8 mouse cellular contexts compared by ENCODE assay signal in the genomic region with DNA sequence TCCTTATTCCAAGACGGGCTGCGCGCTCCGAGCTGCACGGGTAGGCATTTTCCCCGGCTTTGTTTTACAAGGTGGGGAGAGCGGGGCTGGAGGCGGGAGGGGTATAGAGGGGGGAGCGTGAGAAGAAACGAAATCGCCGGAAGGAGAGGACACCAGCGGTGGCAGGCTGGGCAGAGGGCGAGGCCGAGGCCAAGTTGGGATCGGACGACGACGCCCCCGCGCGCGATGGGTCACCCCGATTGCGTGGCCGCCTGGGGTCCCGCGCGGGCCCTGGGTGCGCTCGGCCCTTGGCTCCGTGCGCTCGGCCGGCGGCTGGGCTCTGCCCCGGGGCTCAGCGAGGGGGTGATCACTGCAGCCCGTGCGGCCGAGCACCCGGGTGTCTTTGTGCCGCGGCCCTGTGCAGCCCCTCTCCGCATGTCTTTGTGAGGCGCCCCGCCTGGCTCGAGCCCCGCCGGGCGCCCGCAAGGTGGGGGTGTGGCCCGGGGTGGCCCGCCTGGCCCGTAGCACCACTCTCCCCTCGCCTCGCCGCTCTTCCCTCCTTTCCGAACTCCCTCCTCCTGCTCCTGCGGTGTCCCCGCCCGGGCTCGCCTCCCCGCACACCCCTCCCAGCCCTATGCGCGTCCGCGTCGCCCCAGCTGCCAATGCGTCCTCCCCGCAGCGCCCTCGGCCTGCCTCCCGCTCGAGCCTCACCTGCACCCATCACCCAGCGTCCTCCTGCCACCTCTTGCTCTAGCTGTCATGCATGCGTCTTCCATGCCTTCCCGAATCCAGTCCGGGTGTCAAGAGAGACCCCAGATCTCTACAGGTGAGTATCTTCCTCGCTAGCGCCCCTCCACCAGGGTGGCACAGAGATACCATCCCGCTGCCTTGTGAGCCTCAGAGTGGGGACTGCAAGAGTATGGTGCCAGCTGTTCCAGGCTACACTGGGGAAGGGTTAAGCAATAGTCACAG. TPM values are rescaled to one million over a fixed set of nuclear protein-coding genes. Genes with fewer than 3 reads are reported as not detected.
DNase-seq lines count a peak whose midpoint lies in the region; ATAC-seq and TF ChIP-seq lines count a peak whose summit lies in the region.

No protein-coding gene starts in this region.

- WGBS in forebrain, postnatal 0 days, result 2% methylated on average over 61 of the region's 82 CpGs
- WGBS in hindbrain, embryonic 13.5 days, result under 1% methylated on average over 69 of the region's 82 CpGs
- WGBS in midbrain, embryonic 12.5 days, result under 1% methylated on average over 75 of the region's 82 CpGs
- 3% methylated on average over 53 of the region's 82 CpGs for WGBS in stomach, postnatal 0 days

- TF ChIP-seq EP300 in stomach, postnatal 0 days (optimal IDR thresholded peaks at IDR 0.05), result no peak

- H3K9me3 ChIP-seq in erythroblast, embryonic 14.5 days (ENCODE audit: control insufficient read depth, low read length), result peaks cover 7% of the 10 kb centered on the region; the same call in 1 of the 2 replicates
- H3K9me3 ChIP-seq in forebrain, postnatal 0 days (ENCODE audit: low read length), result no peaks in the 10 kb centered on the region
- no peaks in the 10 kb centered on the region for H3K9me3 ChIP-seq in hindbrain, embryonic 13.5 days
- 0 out of 2 replicates have a peak, but pooled peaks cover under 1% of the 10 kb centered on the region for H3K9me3 ChIP-seq in midbrain, embryonic 12.5 days
- H3K9me3 ChIP-seq in stomach, postnatal 0 days (ENCODE audit: control insufficient read depth, low read length), result no peaks in the 10 kb centered on the region

- TF ChIP-seq CTCF in forebrain, postnatal 0 days (IDR thresholded peaks at IDR 0.05; ENCODE audit: low read depth), result peak; percentile 57
- TF ChIP-seq CTCF in stomach, postnatal 0 days (IDR thresholded peaks at IDR 0.05; ENCODE audit: low read depth), result no peak

- peak overlapping the region; percentile 68 for H3K4me2 ChIP-seq in forebrain, postnatal 0 days (ENCODE audit: low read depth)
- peak overlapping the region; percentile 88 for H3K4me2 ChIP-seq in hindbrain, embryonic 13.5 days
- peak overlapping the region; percentile 95 for H3K4me2 ChIP-seq in midbrain, embryonic 12.5 days (replicated peaks)
- peak overlapping the region; percentile 99 for H3K4me2 ChIP-seq in stomach, postnatal 0 days (replicated peaks; ENCODE audit: low read depth)

- DNase-seq in cerebellum, adult 11 months, result peak; percentile 8
- peak; percentile 72 for DNase-seq in forebrain, postnatal 0 days
- peak; percentile 51 for DNase-seq in left cerebral cortex, postnatal 4 days
- peak; percentile 47 for DNase-seq in stomach, postnatal 0 days (ENCODE audit: low spot score)

- H3K27me3 ChIP-seq in erythroblast, embryonic 14.5 days (ENCODE audit: control insufficient read depth), result peaks cover 25% of the 10 kb centered on the region
- H3K27me3 ChIP-seq in forebrain, postnatal 0 days (ENCODE audit: insufficient read depth, low read length), result no peaks in the 10 kb centered on the region
- H3K27me3 ChIP-seq in hindbrain, embryonic 13.5 days, result peaks cover 13% of the 10 kb centered on the region
- peaks cover 29% of the 10 kb centered on the region for H3K27me3 ChIP-seq in midbrain, embryonic 12.5 days
- no peaks in the 10 kb centered on the region for H3K27me3 ChIP-seq in stomach, postnatal 0 days (ENCODE audit: control insufficient read depth, insufficient read depth, low read length)

- intact Hi-C loops in left cerebral cortex, postnatal 4 days (cut with DNase I), result no loop called here

- H3K27ac ChIP-seq in forebrain, postnatal 0 days (ENCODE audit: low read depth, low read length), result peak overlapping the region; percentile 79
- H3K27ac ChIP-seq in hindbrain, embryonic 13.5 days, result peak overlapping the region; percentile 85
- H3K27ac ChIP-seq in midbrain, embryonic 12.5 days (replicated peaks), result peak overlapping the region; percentile 63; the same call in 1 of the 2 replicates
- H3K27ac ChIP-seq in stomach, postnatal 0 days (replicated peaks), result no peak overlapping the region

- H3K4me3 ChIP-seq in erythroblast, embryonic 14.5 days (replicated peaks), result peak overlapping the region; percentile 22
- peak overlapping the region; percentile 67 for H3K4me3 ChIP-seq in forebrain, postnatal 0 days (ENCODE audit: low read depth, low read length)
- H3K4me3 ChIP-seq in hindbrain, embryonic 13.5 days, result peak overlapping the region; percentile 72
- H3K4me3 ChIP-seq in midbrain, embryonic 12.5 days, result peak overlapping the region; percentile 70
- peak overlapping the region; percentile 56 for H3K4me3 ChIP-seq in stomach, postnatal 0 days (ENCODE audit: low read depth, low read length)

- H3K4me1 ChIP-seq in erythroblast, embryonic 14.5 days (ENCODE audit: control insufficient read depth), result no peaks in the 10 kb centered on the region
- peaks cover 5% of the 10 kb centered on the region; the same call in 1 of the 2 replicates for H3K4me1 ChIP-seq in forebrain, postnatal 0 days (ENCODE audit: insufficient read depth)
- peaks cover 30% of the 10 kb centered on the region for H3K4me1 ChIP-seq in hindbrain, embryonic 13.5 days (replicated peaks)
- peaks cover 10% of the 10 kb centered on the region; the same call in 1 of the 2 replicates for H3K4me1 ChIP-seq in midbrain, embryonic 12.5 days
- no peaks in the 10 kb centered on the region for H3K4me1 ChIP-seq in stomach, postnatal 0 days (replicated peaks; ENCODE audit: control insufficient read depth, insufficient read depth)

- ATAC-seq in erythroblast, adult 5-6 weeks (replicated peaks; ENCODE audit: low FRiP score, poor library complexity, severe bottlenecking), result no peak
- peak; percentile 86 for ATAC-seq in forebrain, postnatal 0 days
- peak; percentile 73 for ATAC-seq in hindbrain, embryonic 13.5 days (ENCODE audit: low FRiP score)
- ATAC-seq in midbrain, embryonic 12.5 days (ENCODE audit: low FRiP score, low read depth), result peak; percentile 84
- peak; percentile 74 for ATAC-seq in stomach, postnatal 0 days (ENCODE audit: low FRiP score, low TSS enrichment)

- H3K36me3 ChIP-seq in erythroblast, embryonic 14.5 days (ENCODE audit: control insufficient read depth), result no peaks in the 10 kb centered on the region
- H3K36me3 ChIP-seq in forebrain, postnatal 0 days (ENCODE audit: insufficient read depth), result no peaks in the 10 kb centered on the region
- H3K36me3 ChIP-seq in hindbrain, embryonic 13.5 days, result peaks cover 6% of the 10 kb centered on the region
- H3K36me3 ChIP-seq in midbrain, embryonic 12.5 days, result no peaks in the 10 kb centered on the region
- no peaks in the 10 kb centered on the region for H3K36me3 ChIP-seq in stomach, postnatal 0 days (ENCODE audit: control insufficient read depth, insufficient read depth, low read length)

- H3K9ac ChIP-seq in forebrain, postnatal 0 days, result peak overlapping the region; percentile 90
- peak overlapping the region; percentile 92 for H3K9ac ChIP-seq in hindbrain, embryonic 13.5 days
- H3K9ac ChIP-seq in midbrain, embryonic 12.5 days (replicated peaks), result peak overlapping the region; percentile 87
- peak overlapping the region; percentile 64 for H3K9ac ChIP-seq in stomach, postnatal 0 days (ENCODE audit: low read length)

RNA-seq across cellular contexts. Expression of gene Kcnk2, which starts 58.5 kb away (rescaled TPM):
- 0.03 TPM in 1 of 2 replicates, not detected in the other for polyA plus RNA-seq in erythroblast, embryonic 14.5 days (2012)
- not detected in 2 replicates for total RNA-seq in erythroblast, adult 5-6 weeks (2015; ENCODE audit: low replicate concordance)
- not detected in 2 replicates for total RNA-seq in erythroblast, adult 5-6 weeks (2017; ENCODE audit: low replicate concordance)
- total RNA-seq in forebrain, postnatal 0 days (2014; rRNA removed), result 19.2 and 20.9 TPM in 2 replicates
- polyA plus RNA-seq in forebrain, postnatal 0 days (2015; fragmentation: Nextera tagmentation; extraction: Ambion mirVana), result 15.4 and 22.0 TPM in 2 replicates
- polyA plus RNA-seq in hindbrain, embryonic 13.5 days (2015; fragmentation: Nextera tagmentation; extraction: Ambion mirVana), result 15.5 and 17.3 TPM in 2 replicates
- total RNA-seq in left cerebral cortex, postnatal 4 days (2021), result 10 to 100 TPM; 57.1 to 57.7 TPM
- polyA plus RNA-seq in midbrain, embryonic 12.5 days (2016; fragmentation: Nextera tagmentation; extraction: Ambion mirVana), result 10.9 and 12.6 TPM in 2 replicates
- 1.0 and 1.3 TPM in 2 replicates for polyA plus RNA-seq in stomach, postnatal 0 days (2015; fragmentation: Nextera tagmentation; extraction: Ambion mirVana)

Comparison
In these comparisons a context has a peak if more than half of its experiments do, and no peak if none do; other contexts are left out.
1. H3K4me3 ChIP-seq: peak in every context shown above with its lines; median percentile 72 in hindbrain, embryonic 13.5 days; 70 in midbrain, embryonic 12.5 days; 67 in forebrain, postnatal 0 days; 56 in stomach, postnatal 0 days; 22 in erythroblast, embryonic 14.5 days.
2. DNase-seq: peak in every context shown above with its lines; median percentile 72 in forebrain, postnatal 0 days; 51 in left cerebral cortex, postnatal 4 days; 47 in stomach, postnatal 0 days; 8 in cerebellum, adult 11 months.